Mouse (Mus musculus): ENCODE measurements around the gene Kndc1.

Kndc1 gene

GRCm38 (mm10) chr7:139990864-139991394 lies 96.4 kb downstream of the Kndc1 start:
- DNase-seq (ENCODE audit: low spot score), result no peak

Data from retina, embryonic 14.5 days (tissue).